Mouse (Mus musculus) embryo, embryonic 10.5 days (tissue): ENCODE measurements around the gene Hdac7.

Experiments used
- DNase-seq: peaks from one replicate; pipeline ENCODE4 v3.0.0-alpha.2; 2015; ENCODE audit warnings: low spot score

The Hdac7 gene

GRCm38 (mm10) chr15:97814703-97815102, 29.6 kb downstream of the Hdac7 start:
- DNase-seq, result no peak

- no peak for DNase-seq
Measured at GRCm38 (mm10) chr15:97813452-97814204, 30.7 kb downstream of the Hdac7 start.

GRCm38 (mm10) chr15:97812875-97813274, 31.4 kb downstream of the Hdac7 start:
- DNase-seq, result no peak

GRCm38 (mm10) chr15:97812126-97812525, 32.2 kb downstream of the Hdac7 start:
- no peak for DNase-seq

GRCm38 (mm10) chr15:97811307-97811706, 33.0 kb downstream of the Hdac7 start:
- DNase-seq, result no peak

- no peak for DNase-seq
Measured at GRCm38 (mm10) chr15:97810399-97810798, 33.9 kb downstream of the Hdac7 start.

- DNase-seq, result no peak
Measured at GRCm38 (mm10) chr15:97809942-97810341, 34.4 kb downstream of the Hdac7 start.

- DNase-seq, result no peak
Measured at GRCm38 (mm10) chr15:97809206-97809605, 35.1 kb downstream of the Hdac7 start.

- no peak for DNase-seq
Measured at GRCm38 (mm10) chr15:97808532-97808931, 35.8 kb downstream of the Hdac7 start.

GRCm38 (mm10) chr15:97807867-97808266, 36.4 kb downstream of the Hdac7 start:
- no peak for DNase-seq

- peak; percentile 68 for DNase-seq
Measured at GRCm38 (mm10) chr15:97802575-97802974, 41.7 kb downstream of the Hdac7 start.

- DNase-seq, result no peak
Measured at GRCm38 (mm10) chr15:97801811-97802210, 42.5 kb downstream of the Hdac7 start.

GRCm38 (mm10) chr15:97800853-97801252, 43.4 kb downstream of the Hdac7 start:
- no peak for DNase-seq

GRCm38 (mm10) chr15:97799446-97799845, 44.9 kb downstream of the Hdac7 start:
- no peak for DNase-seq

GRCm38 (mm10) chr15:97798134-97798533, 46.2 kb downstream of the Hdac7 start:
- peak; percentile 75 for DNase-seq

GRCm38 (mm10) chr15:97796674-97797310, 47.5 kb downstream of the Hdac7 start:
- no peak for DNase-seq

GRCm38 (mm10) chr15:97795559-97796235, 48.6 kb downstream of the Hdac7 start:
- DNase-seq, result no peak

GRCm38 (mm10) chr15:97794268-97794667, 50.0 kb downstream of the Hdac7 start:
- no peak for DNase-seq

- DNase-seq, result no peak
Measured at GRCm38 (mm10) chr15:97793386-97794153, 50.7 kb downstream of the Hdac7 start.

- no peak for DNase-seq
Measured at GRCm38 (mm10) chr15:97791126-97791700, 53.1 kb downstream of the Hdac7 start.

GRCm38 (mm10) chr15:97789761-97790505, 54.4 kb downstream of the Hdac7 start:
- DNase-seq, result peak; percentile 69
